Mouse (Mus musculus) liver, embryonic 12.5 days (tissue): ENCODE data around the gene Nasp. TPM values are rescaled to one million over a fixed set of nuclear protein-coding genes. Genes with fewer than 3 reads are reported as not detected.
"Not testable (repeated sequence)": the region's sequence is repeated elsewhere in the genome, so short reads cannot be mapped to it uniquely, and the experiment has no call there.

Source experiments
- ATAC-seq: fragments of 200-750 bp; cut with Nextera tagmentation; 2 replicates; pipeline ENCODE4 v1.8.0; 2017; ENCODE audit warnings: moderate number of reproducible peaks, mild to moderate bottlenecking, moderate library complexity
- H3K27ac ChIP-seq: fragments of 300-500 bp; sonication (generic); 2 replicates; pipeline ENCODE4 v1.5.1; 2016; ENCODE audit warnings: mild to moderate bottlenecking
- H3K27me3 ChIP-seq: fragments of 300-500 bp; sonication (generic); replicated peaks from 2 replicates; pipeline ENCODE4 v1.6.1; 2016; ENCODE audit warnings: mild to moderate bottlenecking, moderate library complexity
- H3K36me3 ChIP-seq: fragments of 300-500 bp; sonication (generic); 2 replicates; pipeline ENCODE4 v1.6.1; 2016; ENCODE audit warnings: mild to moderate bottlenecking, moderate library complexity
- H3K4me1 ChIP-seq: fragments of 300-500 bp; sonication (generic); 2 replicates; pipeline ENCODE4 v1.6.1; 2016
- H3K4me2 ChIP-seq: fragments of 300-500 bp; sonication (generic); 2 replicates; pipeline ENCODE4 v1.6.1; 2016; ENCODE audit warnings: mild to moderate bottlenecking, moderate library complexity
- H3K4me3 ChIP-seq: fragments of 300-500 bp; sonication (generic); 2 replicates; pipeline ENCODE4 v1.5.1; 2016; ENCODE audit warnings: mild to moderate bottlenecking, moderate library complexity
- H3K9ac ChIP-seq: fragments of 300-500 bp; sonication (generic); 2 replicates; pipeline ENCODE4 v1.6.1; 2016; ENCODE audit warnings: mild to moderate bottlenecking, moderate library complexity
- H3K9me3 ChIP-seq: fragments of 300-500 bp; sonication (generic); replicated peaks from 2 replicates; pipeline ENCODE4 v1.6.1; 2016; ENCODE audit warnings: mild to moderate bottlenecking, moderate library complexity
- WGBS: fragments of 180-500 bp; shearing (Covaris S2); methylation state at CpG from one replicate; pipeline ENCODE4 v1.1.7; 2016; ENCODE audit not compliant: insufficient replicate concordance; 5-methylcytosine and 5-hydroxymethylcytosine counted together
- polyA plus RNA-seq: library from polyadenylated mRNA; unstranded; fragments of >200 nt; fragmentation: Nextera tagmentation; extraction: Ambion mirVana; gene quantifications from 2 replicates; pipeline ENCODE4 v1.2.1, GENCODE M21; 2016

Nasp gene
- 95.8 and 97.3 TPM in 2 replicates for polyA plus RNA-seq

GRCm38 (mm10) chr4:116627722-116628662, at the start of gene Nasp:
Gene Nasp (minus strand): TSS chr4:116627941.
- Histone ChIP-seq H3K4me2 (peak within 1 kb of the TSS; percentile 86), H3K27ac (peak within 1 kb of the TSS; percentile 96), H3K9ac (peak within 1 kb of the TSS; percentile 91), H3K9me3 (no peaks in the 10 kb centered on the region), H3K4me3 (peak within 1 kb of the TSS; percentile 100), H3K36me3 (peaks cover 24% of the 10 kb centered on the region), H3K27me3 (no peaks in the 10 kb centered on the region), H3K4me1 (peaks cover 24% of the 10 kb centered on the region)
- ATAC-seq, result peak; percentile 77
- WGBS, result 7% methylated on average over 23 of the region's 23 CpGs

- no peak for ATAC-seq
- no peaks in the 10 kb centered on the region for H3K36me3 ChIP-seq
- H3K27ac ChIP-seq, result no peak overlapping the region
- no peak overlapping the region for H3K4me3 ChIP-seq
- no peaks in the 10 kb centered on the region for H3K9me3 ChIP-seq
- 68% methylated on average over 3 of the region's 3 CpGs for WGBS
- peaks cover 26% of the 10 kb centered on the region for H3K4me1 ChIP-seq
- H3K9ac ChIP-seq, result no peak overlapping the region
- no peak overlapping the region for H3K4me2 ChIP-seq
- H3K27me3 ChIP-seq, result peaks cover 6% of the 10 kb centered on the region; the same call in 1 of the 2 replicates
Observed at GRCm38 (mm10) chr4:116676027-116676426, 48.3 kb upstream of the Nasp start.

GRCm38 (mm10) chr4:116674761-116675160, 47.0 kb upstream of the Nasp start:
- peaks cover 26% of the 10 kb centered on the region for H3K4me1 ChIP-seq
- not testable (repeated sequence) for ATAC-seq, H3K4me3 ChIP-seq, H3K36me3 ChIP-seq, H3K9me3 ChIP-seq, H3K27me3 ChIP-seq, H3K27ac ChIP-seq, H3K9ac ChIP-seq, H3K4me2 ChIP-seq
- 79% methylated on average over 6 of the region's 6 CpGs for WGBS

GRCm38 (mm10) chr4:116672785-116673184, 45.0 kb upstream of the Nasp start:
- H3K4me1 ChIP-seq, result peaks cover 26% of the 10 kb centered on the region
- peak overlapping the region; percentile 7 for H3K4me2 ChIP-seq
- peak; percentile 87 for ATAC-seq
- no peak overlapping the region for H3K9ac ChIP-seq
- H3K36me3 ChIP-seq, result no peaks in the 10 kb centered on the region
- 30% methylated on average over 2 of the region's 2 CpGs for WGBS
- no peak overlapping the region for H3K4me3 ChIP-seq
- peaks cover 9% of the 10 kb centered on the region; the same call in 1 of the 2 replicates for H3K27me3 ChIP-seq
- peak overlapping the region; percentile 63 for H3K27ac ChIP-seq
- no peaks in the 10 kb centered on the region for H3K9me3 ChIP-seq

GRCm38 (mm10) chr4:116669291-116669690, 41.5 kb upstream of the Nasp start:
- H3K36me3 ChIP-seq, result no peaks in the 10 kb centered on the region
- H3K27me3 ChIP-seq, result peaks cover 4% of the 10 kb centered on the region; the same call in 1 of the 2 replicates
- no peak overlapping the region for H3K9ac ChIP-seq
- H3K4me3 ChIP-seq, result no peak overlapping the region
- H3K4me1 ChIP-seq, result peaks cover 22% of the 10 kb centered on the region
- 57% methylated on average over 2 of the region's 2 CpGs for WGBS
- no peaks in the 10 kb centered on the region for H3K9me3 ChIP-seq
- H3K4me2 ChIP-seq, result no peak overlapping the region
- ATAC-seq, result no peak
- H3K27ac ChIP-seq, result no peak overlapping the region

GRCm38 (mm10) chr4:116668145-116668544, 40.4 kb upstream of the Nasp start:
- Histone ChIP-seq H3K9me3 (no peaks in the 10 kb centered on the region), H3K4me2 (no peak overlapping the region), H3K4me3 (no peak overlapping the region), H3K27ac (no peak overlapping the region), H3K9ac (no peak overlapping the region), H3K27me3 (peaks cover 4% of the 10 kb centered on the region; the same call in 1 of the 2 replicates), H3K36me3 (no peaks in the 10 kb centered on the region), H3K4me1 (peaks cover 16% of the 10 kb centered on the region)
- ATAC-seq, result no peak
- WGBS, result 23% methylated on average over 3 of the region's 3 CpGs

- no peak overlapping the region for H3K4me2 ChIP-seq
- WGBS, result 53% methylated on average over 4 of the region's 4 CpGs
- peaks cover 4% of the 10 kb centered on the region; the same call in 1 of the 2 replicates for H3K27me3 ChIP-seq
- H3K9ac ChIP-seq, result no peak overlapping the region
- H3K4me1 ChIP-seq, result peaks cover 5% of the 10 kb centered on the region; the same call in 1 of the 2 replicates
- no peak overlapping the region for H3K27ac ChIP-seq
- no peak for ATAC-seq
- no peaks in the 10 kb centered on the region for H3K36me3 ChIP-seq
- H3K9me3 ChIP-seq, result no peaks in the 10 kb centered on the region
- no peak overlapping the region for H3K4me3 ChIP-seq
Observed at GRCm38 (mm10) chr4:116666625-116667024, 38.9 kb upstream of the Nasp start.

- H3K4me2 ChIP-seq, result no peak overlapping the region
- no peak overlapping the region for H3K27ac ChIP-seq
- no peaks in the 10 kb centered on the region for H3K9me3 ChIP-seq
- no peak overlapping the region for H3K4me3 ChIP-seq
- WGBS, result 91% methylated on average over 1 of the region's 1 CpGs
- no peaks in the 10 kb centered on the region for H3K36me3 ChIP-seq
- no peak overlapping the region for H3K9ac ChIP-seq
- ATAC-seq, result no peak
- H3K27me3 ChIP-seq, result no peaks in the 10 kb centered on the region; the same call in 1 of the 2 replicates
- H3K4me1 ChIP-seq, result peaks cover 5% of the 10 kb centered on the region; the same call in 1 of the 2 replicates
Observed at GRCm38 (mm10) chr4:116661998-116662397, 34.3 kb upstream of the Nasp start.

- ATAC-seq, result no peak
- no peak overlapping the region for H3K27ac ChIP-seq
- 66% methylated on average over 6 of the region's 6 CpGs for WGBS
- no peaks in the 10 kb centered on the region; the same call in 1 of the 2 replicates for H3K27me3 ChIP-seq
- no peak overlapping the region for H3K9ac ChIP-seq
- H3K9me3 ChIP-seq, result no peaks in the 10 kb centered on the region
- no peak overlapping the region for H3K4me3 ChIP-seq
- no peak overlapping the region for H3K4me2 ChIP-seq
- peaks cover 12% of the 10 kb centered on the region for H3K4me1 ChIP-seq
- no peaks in the 10 kb centered on the region for H3K36me3 ChIP-seq
Observed at GRCm38 (mm10) chr4:116660829-116661228, 33.1 kb upstream of the Nasp start.

- H3K36me3 ChIP-seq, H3K9ac ChIP-seq, H3K27me3 ChIP-seq, H3K4me2 ChIP-seq, H3K27ac ChIP-seq, ATAC-seq, H3K9me3 ChIP-seq, H3K4me3 ChIP-seq: not testable (repeated sequence)
- H3K4me1 ChIP-seq, result peaks cover 21% of the 10 kb centered on the region
- WGBS, result 77% methylated on average over 6 of the region's 6 CpGs
Observed at GRCm38 (mm10) chr4:116659916-116660315, 32.2 kb upstream of the Nasp start.

- no peaks in the 10 kb centered on the region for H3K9me3 ChIP-seq
- no peak overlapping the region for H3K27ac ChIP-seq
- H3K4me1 ChIP-seq, result peaks cover 24% of the 10 kb centered on the region
- ATAC-seq, result no peak
- no peak overlapping the region for H3K4me3 ChIP-seq
- WGBS, result 75% methylated on average over 2 of the region's 2 CpGs
- no peak overlapping the region for H3K9ac ChIP-seq
- no peak overlapping the region for H3K4me2 ChIP-seq
- H3K27me3 ChIP-seq, result no peaks in the 10 kb centered on the region
- H3K36me3 ChIP-seq, result no peaks in the 10 kb centered on the region
Observed at GRCm38 (mm10) chr4:116659474-116659873, 31.7 kb upstream of the Nasp start.

GRCm38 (mm10) chr4:116657971-116658370, 30.2 kb upstream of the Nasp start:
- Histone ChIP-seq H3K36me3 (no peaks in the 10 kb centered on the region), H3K4me2 (no peak overlapping the region), H3K4me3 (no peak overlapping the region), H3K27me3 (no peaks in the 10 kb centered on the region), H3K9me3 (no peaks in the 10 kb centered on the region), H3K4me1 (peaks cover 19% of the 10 kb centered on the region), H3K9ac (no peak overlapping the region), H3K27ac (no peak overlapping the region)
- 61% methylated on average over 3 of the region's 3 CpGs for WGBS
- ATAC-seq, result no peak
